In genomic region chr6:136532535-136533291, GRCm38 (mm10) we compare ENCODE assay signal across 8 mouse cellular contexts. TPM values are rescaled to one million over a fixed set of nuclear protein-coding genes. Genes with fewer than 3 reads are reported as not detected.
DNase-seq lines count a peak whose midpoint lies in the region; ATAC-seq and TF ChIP-seq lines count a peak whose summit lies in the region.

No protein-coding gene starts in this region.

- H3K27me3 ChIP-seq in E14TG2a.4 (ENCODE audit: insufficient read depth, low read length) = no peaks in the 10 kb centered on the region
- no peaks in the 10 kb centered on the region for H3K27me3 ChIP-seq in limb, embryonic 13.5 days
- H3K27me3 ChIP-seq in midbrain, embryonic 14.5 days (ENCODE audit: control insufficient read depth, insufficient read depth, low read length) = no peaks in the 10 kb centered on the region
- no peaks in the 10 kb centered on the region for H3K27me3 ChIP-seq in stomach, embryonic 16.5 days (ENCODE audit: control insufficient read depth, insufficient read depth, low read length)

- WGBS in limb, embryonic 13.5 days = 21% methylated on average over 7 of the region's 7 CpGs
- 8% methylated on average over 7 of the region's 7 CpGs for WGBS in midbrain, embryonic 14.5 days
- 17% methylated on average over 7 of the region's 7 CpGs for WGBS in stomach, embryonic 16.5 days

- peak overlapping the region; percentile 66 for H3K4me3 ChIP-seq in E14TG2a.4 (replicated peaks; ENCODE audit: low read length)
- peak overlapping the region; percentile 15 for H3K4me3 ChIP-seq in limb, embryonic 13.5 days
- H3K4me3 ChIP-seq in midbrain, embryonic 14.5 days (replicated peaks; ENCODE audit: low read depth, low read length) = peak overlapping the region; percentile 27
- peak overlapping the region; percentile 14; the same call in 1 of the 2 replicates for H3K4me3 ChIP-seq in stomach, embryonic 16.5 days (replicated peaks; ENCODE audit: low read length)

- ATAC-seq in erythroblast, adult 5-6 weeks (replicated peaks; ENCODE audit: low FRiP score, poor library complexity, severe bottlenecking) = peak; percentile 79
- peak; percentile 87 for ATAC-seq in limb, embryonic 13.5 days (ENCODE audit: low FRiP score, low read depth)
- peak; percentile 89 for ATAC-seq in midbrain, embryonic 14.5 days (ENCODE audit: low FRiP score, low TSS enrichment)
- peak; percentile 89; the same call in 1 of the 2 replicates for ATAC-seq in stomach, embryonic 16.5 days (ENCODE audit: insufficient read depth, low FRiP score)

- no peak overlapping the region for H3K9ac ChIP-seq in limb, embryonic 13.5 days
- no peak overlapping the region for H3K9ac ChIP-seq in midbrain, embryonic 14.5 days (replicated peaks; ENCODE audit: low read length)
- H3K9ac ChIP-seq in stomach, embryonic 16.5 days (ENCODE audit: low read length) = no peak overlapping the region

- DNase-seq in brain, embryonic 18.5 days (ENCODE audit: low read depth, low spot score) = peak; percentile 85
- DNase-seq in heart, adult 9 months (ENCODE audit: low spot score in 2 of 2) = peak; percentile 85 to 92
- DNase-seq in kidney, adult 9 months = peak; percentile 87
- peak; percentile 93 for DNase-seq in midbrain, embryonic 14.5 days

- peak overlapping the region; percentile 39 for H3K4me2 ChIP-seq in limb, embryonic 13.5 days (replicated peaks)
- H3K4me2 ChIP-seq in midbrain, embryonic 14.5 days (ENCODE audit: low read length) = peak overlapping the region; percentile 52
- H3K4me2 ChIP-seq in stomach, embryonic 16.5 days (ENCODE audit: low read depth, low read length) = peak overlapping the region; percentile 35

- no peaks in the 10 kb centered on the region for H3K9me3 ChIP-seq in E14TG2a.4 (ENCODE audit: low read length)
- no peaks in the 10 kb centered on the region for H3K9me3 ChIP-seq in limb, embryonic 13.5 days
- H3K9me3 ChIP-seq in midbrain, embryonic 14.5 days (ENCODE audit: control insufficient read depth, low read length) = no peaks in the 10 kb centered on the region
- no peaks in the 10 kb centered on the region for H3K9me3 ChIP-seq in stomach, embryonic 16.5 days (replicated peaks; ENCODE audit: control insufficient read depth, low read length)

- peaks cover 39% of the 10 kb centered on the region for H3K4me1 ChIP-seq in E14TG2a.4 (replicated peaks; ENCODE audit: low read depth, low read length)
- H3K4me1 ChIP-seq in limb, embryonic 13.5 days = peaks cover 21% of the 10 kb centered on the region
- peaks cover 27% of the 10 kb centered on the region for H3K4me1 ChIP-seq in midbrain, embryonic 14.5 days (ENCODE audit: control insufficient read depth, insufficient read depth, low read length)
- H3K4me1 ChIP-seq in stomach, embryonic 16.5 days (ENCODE audit: control insufficient read depth, insufficient read depth, low read length) = peaks cover 13% of the 10 kb centered on the region

- TF ChIP-seq CTCF in E14TG2a.4 (conservative IDR thresholded peaks at IDR 0.05; ENCODE audit: low read length) = no peak

- H3K27ac ChIP-seq in limb, embryonic 13.5 days = peak overlapping the region; percentile 72
- H3K27ac ChIP-seq in midbrain, embryonic 14.5 days (replicated peaks; ENCODE audit: low read depth, low read length) = peak overlapping the region; percentile 85
- peak overlapping the region; percentile 73 for H3K27ac ChIP-seq in stomach, embryonic 16.5 days (ENCODE audit: low read length)

- H3K36me3 ChIP-seq in E14TG2a.4 (ENCODE audit: insufficient read depth, low read length) = peaks cover 15% of the 10 kb centered on the region
- H3K36me3 ChIP-seq in limb, embryonic 13.5 days = peaks cover 10% of the 10 kb centered on the region
- no peaks in the 10 kb centered on the region for H3K36me3 ChIP-seq in midbrain, embryonic 14.5 days (ENCODE audit: control insufficient read depth, insufficient read depth, low read length)
- no peaks in the 10 kb centered on the region for H3K36me3 ChIP-seq in stomach, embryonic 16.5 days (ENCODE audit: control insufficient read depth, insufficient read depth, low read length)

RNA-seq across cellular contexts. Expression of gene Atf7ip, which starts 26.7 kb away (rescaled TPM):
- 153 and 185 TPM in 2 replicates for total RNA-seq in erythroblast, adult 5-6 weeks (2015; ENCODE audit: low replicate concordance)
- total RNA-seq in erythroblast, adult 5-6 weeks (2017; ENCODE audit: low replicate concordance) = 205 and 233 TPM in 2 replicates
- 40.4 and 42.2 TPM in 2 replicates for polyA plus RNA-seq in limb, embryonic 13.5 days (2015; fragmentation: Nextera tagmentation; extraction: Ambion mirVana)
- polyA plus RNA-seq in midbrain, embryonic 14.5 days (2014; fragmentation: Nextera tagmentation; extraction: Ambion mirVana) = 49.8 and 57.9 TPM in 2 replicates
- 30.0 and 34.0 TPM in 2 replicates for polyA plus RNA-seq in stomach, embryonic 16.5 days (2015; fragmentation: Nextera tagmentation; extraction: Ambion mirVana)

Comparison
In these comparisons a context has a peak if more than half of its experiments do, and no peak if none do; other contexts are left out.
1. Peak in every context shown above with its lines: DNase-seq, ATAC-seq, H3K4me3 ChIP-seq and H3K27ac ChIP-seq.
2. H3K4me3 ChIP-seq: peak in every context shown above with its lines; median percentile 66 in E14TG2a.4; 27 in midbrain, embryonic 14.5 days; 15 in limb, embryonic 13.5 days; 14 in stomach, embryonic 16.5 days.